Mouse (Mus musculus) induced T-regulatory cell, adult 2 months (primary cell): Measurements from ENCODE around the gene Secisbp2.
A peak's percentile ranks its signal among the peaks of the same experiment; 100 is the strongest.
"Not testable (repeated sequence)": the region's sequence is repeated elsewhere in the genome, so short reads cannot be mapped to it uniquely, and the experiment has no call there.

Experiments
- DNase-seq: peaks from one replicate; pipeline ENCODE4 v3.0.0-alpha.2; 2012; ENCODE audit warnings: low read depth

Gene Secisbp2

DNA sequence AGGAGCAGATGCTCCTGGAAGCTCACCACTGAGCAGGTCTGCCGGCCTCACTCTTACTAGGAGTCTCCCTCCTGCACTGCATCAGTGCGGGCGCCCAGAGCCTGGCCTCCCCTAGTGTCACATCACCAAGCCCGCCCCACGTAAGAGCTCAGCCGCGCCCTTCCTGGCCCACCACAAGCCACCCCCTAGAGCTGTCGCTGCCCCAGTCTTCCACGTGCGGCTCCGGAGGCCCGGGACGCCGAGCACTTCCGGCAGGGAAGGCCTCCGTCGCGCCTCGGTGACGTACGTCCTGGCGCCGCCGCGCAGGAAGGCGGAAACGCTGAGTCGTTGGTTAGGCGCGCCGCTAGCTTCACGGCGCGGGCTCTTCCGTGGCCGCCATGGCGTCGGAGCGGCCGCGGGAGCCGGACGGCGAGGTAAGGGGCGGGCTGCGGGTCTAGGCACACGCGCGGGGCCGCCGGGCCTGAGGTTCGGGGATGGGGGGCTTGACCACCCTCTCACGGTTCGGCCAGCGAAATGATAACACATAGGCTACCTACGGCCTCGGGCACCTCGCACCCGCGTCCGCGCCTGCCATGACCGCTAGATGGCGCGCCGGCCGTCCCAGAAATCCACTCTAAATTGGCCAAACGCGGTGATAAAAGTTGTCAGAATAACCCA lies at the start of gene Secisbp2:
Gene Secisbp2, plus strand, starts transcription at position 290 of the 657 bp plus-strand sequence.
- peak; percentile 96 for DNase-seq

DNA sequence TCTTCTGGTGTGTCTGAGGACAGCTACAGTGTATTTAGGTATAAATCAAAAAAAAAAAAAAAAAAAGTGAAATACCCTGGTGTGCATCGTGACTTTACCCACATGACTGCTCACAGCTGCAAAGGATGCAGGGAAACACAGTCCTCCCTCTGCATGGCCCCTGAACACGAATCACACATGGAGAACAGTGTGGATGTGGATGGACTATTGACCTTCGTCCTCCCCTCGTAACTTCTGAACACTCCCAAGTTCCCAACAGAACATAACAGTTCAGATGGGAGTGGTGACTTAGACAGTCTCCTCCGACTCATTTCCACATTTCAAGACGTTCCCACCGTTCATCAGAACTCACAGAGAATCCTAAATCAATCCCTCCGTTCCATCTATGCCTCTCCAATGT lies 48.7 kb upstream of the Secisbp2 start:
- DNase-seq = no peak

DNA sequence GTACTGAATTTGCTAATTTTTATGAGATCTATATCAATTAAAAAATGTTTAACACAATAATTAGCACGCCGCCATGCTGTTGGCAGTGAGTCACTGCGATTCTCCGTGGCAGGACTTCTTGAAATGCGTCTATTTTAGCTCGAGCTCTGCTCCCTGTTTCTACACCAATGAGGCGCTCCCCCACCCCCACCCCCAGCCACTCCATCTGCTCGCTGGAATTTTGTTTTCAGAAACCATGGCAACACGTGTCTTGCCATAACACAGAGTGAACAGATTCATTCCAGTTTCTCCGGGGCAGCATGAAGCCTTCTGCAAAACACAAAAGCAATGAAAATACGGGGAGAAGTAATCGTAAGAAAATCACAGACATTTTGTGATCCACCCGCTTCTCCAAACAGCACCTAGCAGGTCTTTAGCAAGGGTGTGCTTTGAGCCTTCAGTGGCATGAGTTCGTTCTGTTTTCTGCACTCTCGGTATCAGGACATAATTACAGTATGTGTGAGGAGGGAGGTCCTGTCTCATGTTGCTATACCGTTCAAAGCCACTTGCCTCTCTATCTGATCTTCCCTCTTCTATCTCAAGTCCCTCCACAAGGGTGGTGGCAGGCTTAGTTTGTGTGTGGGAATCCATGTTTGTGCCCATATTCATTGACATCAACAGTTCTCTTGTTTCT lies 48.1 kb upstream of the Secisbp2 start:
- DNase-seq = no peak

DNA sequence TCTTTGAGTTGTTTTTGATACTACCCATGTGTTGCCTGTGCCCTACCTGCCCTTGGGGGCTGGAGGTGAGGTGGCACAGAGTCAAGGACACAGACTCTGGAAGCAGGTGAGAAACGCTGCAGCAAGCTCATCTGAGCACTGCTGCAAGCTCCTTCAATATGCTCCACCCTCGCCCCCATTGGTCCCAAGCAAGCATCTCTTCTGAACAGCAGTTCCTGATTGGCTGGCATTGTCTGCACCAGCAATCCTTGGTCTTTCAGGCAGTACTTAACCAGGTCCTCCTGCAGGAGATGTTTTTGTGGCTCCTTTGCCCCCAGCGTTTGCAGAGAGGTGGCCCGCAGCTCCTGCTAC lies 47.6 kb upstream of the Secisbp2 start:
- no peak for DNase-seq

DNA sequence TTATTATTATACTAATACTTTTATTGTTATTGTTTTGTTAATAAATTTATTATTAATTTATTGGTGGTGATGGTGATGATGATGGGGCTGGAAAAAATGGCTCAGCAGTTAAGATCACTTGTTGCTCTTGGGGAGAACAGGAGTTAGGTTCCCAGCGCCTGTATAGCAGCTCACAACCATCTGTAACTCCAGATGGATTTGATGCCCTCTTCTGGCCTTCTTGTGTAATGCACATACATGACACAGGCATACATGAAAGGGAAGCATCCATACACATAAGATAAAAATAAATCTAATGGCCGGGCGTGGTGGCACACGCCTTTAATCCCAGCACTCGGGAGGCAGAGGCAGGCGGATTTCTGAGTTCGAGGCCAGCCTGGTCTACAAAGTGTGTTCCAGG lies 42.3 kb upstream of the Secisbp2 start:
- peak; percentile 31 for DNase-seq

DNA sequence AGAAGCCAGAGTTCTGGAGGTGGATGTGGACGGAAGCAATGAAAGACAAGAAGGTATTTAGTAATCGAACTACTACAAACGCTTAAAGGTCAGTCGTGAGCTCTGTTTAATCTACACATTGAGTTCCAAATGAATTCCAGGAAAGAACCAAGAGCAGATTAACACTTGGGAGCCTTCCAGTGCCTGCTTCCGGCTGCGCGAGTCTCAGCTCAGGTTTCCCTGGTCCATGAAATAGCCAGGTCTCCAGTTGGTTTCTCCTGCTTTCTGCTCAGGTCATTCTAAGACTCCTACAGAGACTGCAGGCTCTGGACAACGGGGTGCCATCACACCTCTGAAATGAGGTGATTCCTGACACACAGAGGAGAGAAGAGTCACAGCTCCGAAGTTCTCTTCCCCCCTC lies 40.4 kb upstream of the Secisbp2 start:
- no peak for DNase-seq

DNA sequence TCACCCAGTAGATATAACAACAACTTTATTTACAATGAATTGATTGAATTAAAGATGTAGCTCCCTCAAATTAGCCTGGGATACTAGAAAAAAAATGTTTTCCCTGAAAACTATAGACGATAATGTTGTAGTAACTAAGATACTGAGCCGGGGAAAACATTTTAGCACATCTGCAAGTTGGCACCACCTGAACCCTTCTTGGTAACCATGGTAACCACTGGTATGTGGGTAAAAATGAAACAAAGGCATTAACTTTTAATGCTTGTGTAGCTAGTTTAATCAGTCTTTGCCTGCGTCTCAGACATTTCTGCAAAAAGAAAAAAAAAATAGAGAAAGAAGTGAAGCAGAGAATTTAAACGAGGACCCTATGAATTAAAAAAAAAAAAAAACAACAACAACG lies 40.0 kb upstream of the Secisbp2 start:
- no peak for DNase-seq

DNA sequence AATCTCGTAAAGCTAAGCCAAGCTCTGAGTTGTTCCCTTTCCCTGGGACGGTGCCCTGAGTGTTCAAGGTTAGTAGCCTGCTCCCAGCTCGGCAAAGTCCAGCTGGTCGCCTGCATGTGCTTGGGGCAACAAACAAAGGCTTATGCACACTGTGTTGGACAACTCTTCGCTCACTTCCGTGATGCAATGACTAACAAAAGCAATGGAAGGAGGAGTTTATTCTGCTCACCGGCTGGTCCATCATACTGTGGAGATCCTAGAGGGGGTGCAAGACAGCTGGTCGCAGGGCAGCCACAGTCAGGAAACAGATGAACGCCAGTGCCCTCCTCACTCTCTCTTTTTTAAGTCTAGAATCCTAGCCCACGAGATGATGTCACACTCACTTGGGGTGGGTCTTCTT lies 35.7 kb upstream of the Secisbp2 start:
- DNase-seq = peak; percentile 41

DNA sequence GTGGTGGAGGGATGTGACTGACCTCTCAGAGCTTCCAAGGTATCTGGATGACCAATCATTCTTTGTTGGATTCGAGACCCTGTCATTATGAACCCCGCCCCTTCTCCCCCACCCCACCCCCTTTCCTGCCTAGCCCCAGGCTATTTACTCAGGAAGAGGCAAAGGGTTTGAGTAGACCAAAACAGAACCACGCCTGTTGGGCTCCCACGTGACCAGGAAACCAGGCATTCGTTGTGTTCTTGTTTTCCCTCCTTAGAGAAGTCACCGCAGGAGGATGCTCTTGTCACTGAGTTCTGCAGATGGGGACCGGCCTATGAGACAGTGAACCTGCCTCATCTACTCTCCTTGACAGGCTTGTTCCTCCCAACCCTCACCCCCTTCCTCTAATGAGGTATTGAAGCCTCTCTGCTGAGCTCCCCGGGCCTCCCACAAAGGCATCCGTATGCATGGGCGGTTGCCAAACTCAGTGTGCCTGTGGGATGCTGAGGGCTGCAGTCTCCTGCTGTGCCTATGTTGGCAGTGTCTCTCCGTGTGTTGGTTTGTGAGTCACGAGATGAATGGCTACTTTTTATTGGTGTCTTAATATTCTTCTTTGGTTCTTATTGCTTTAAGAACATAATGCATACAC lies 35.0 kb upstream of the Secisbp2 start:
- peak; percentile 48 for DNase-seq

DNA sequence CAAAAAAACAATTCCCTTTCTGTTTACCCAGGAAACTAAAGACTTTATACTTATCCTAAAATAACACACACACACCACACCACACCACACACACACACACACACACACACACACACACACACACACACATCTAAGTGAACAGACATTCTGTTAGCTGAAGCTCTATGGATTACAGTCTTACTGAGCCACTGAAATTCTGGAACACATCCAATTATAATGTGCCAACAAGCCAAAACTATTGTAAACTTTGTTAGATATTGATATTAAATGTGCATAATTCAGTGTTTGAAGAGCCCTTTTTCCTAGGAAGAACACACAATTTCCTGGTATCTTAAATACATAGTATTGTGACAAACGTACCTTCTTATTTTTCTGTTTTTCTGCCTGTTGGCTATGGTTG lies 34.2 kb upstream of the Secisbp2 start:
- no peak for DNase-seq

DNA sequence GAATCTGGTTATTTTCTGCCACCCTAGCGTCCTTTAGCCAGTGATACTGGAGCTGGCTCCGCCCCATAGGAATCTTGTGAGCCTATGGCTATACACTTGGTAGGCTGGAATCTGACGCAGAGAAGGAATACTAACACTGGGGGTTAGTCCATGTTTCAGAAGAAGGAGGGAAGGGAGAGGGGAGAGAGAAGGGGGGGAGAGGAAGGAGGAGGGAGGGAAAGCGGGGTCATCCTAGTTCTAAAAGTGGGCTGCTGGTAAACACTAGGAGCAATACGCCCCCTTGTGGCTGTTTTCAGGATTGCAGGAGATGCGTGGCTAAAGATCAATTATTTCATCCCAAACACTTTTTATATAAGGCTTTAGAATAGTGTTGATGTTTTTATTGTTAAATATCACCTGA lies 33.6 kb upstream of the Secisbp2 start:
- peak; percentile 83 for DNase-seq

DNA sequence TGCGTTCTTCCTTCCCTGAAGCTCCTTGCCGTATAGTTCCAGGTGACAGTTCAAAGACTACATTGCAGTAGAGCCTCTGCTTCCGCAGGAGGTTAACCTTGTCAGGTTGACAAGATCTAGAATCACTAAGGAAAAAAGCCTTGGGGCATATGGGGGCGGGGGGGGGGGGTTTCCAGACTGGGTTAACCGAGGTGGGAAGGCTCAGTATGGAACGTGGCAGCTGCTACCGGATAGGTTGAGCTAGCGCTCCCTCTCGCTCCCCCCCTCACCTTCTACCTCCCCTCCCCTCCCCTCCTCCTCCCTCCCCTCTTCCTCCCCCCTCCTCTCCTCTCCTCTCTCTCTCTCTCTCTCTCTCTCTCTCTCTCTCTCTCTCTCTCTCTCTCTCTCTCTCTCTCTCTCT lies 32.9 kb upstream of the Secisbp2 start:
- DNase-seq = peak; percentile 44

DNA sequence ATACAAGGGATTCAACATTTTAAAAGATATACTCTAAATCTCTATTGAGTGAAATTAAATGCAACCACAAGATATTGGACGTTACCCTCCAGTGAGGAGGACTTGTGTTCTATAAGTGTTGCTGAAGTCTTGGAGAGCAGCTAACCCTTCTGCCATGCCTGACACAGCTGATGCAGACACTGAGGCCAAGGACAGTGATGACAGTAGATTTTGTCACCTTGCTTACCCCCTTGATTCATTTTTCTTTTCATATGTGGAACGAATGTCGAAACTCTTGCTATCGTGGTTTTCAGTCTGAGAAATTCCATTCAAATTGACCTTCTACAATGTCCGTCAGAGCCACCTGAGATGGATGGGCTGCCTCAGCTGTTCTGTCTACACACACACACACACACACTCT lies 28.9 kb upstream of the Secisbp2 start:
- no peak for DNase-seq

DNA sequence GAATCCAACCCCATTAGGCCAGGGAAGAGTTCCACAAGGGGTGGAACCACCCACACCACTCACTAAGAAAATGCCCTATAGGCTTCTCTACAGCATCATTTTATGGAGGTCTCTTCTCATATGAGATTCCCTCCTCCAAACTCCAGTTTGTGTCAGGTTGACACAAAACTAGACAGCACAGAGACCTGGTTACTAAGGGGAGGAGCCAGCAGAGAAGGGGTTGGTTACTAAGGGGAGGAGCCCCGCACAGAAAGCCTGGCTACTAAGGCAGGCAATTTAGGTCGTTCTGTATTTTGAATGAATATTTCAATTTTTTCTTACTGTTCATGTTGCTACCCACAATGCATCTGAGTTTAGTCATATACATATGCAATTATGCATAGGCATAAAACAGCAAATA lies 27.8 kb upstream of the Secisbp2 start:
- no peak for DNase-seq

DNA sequence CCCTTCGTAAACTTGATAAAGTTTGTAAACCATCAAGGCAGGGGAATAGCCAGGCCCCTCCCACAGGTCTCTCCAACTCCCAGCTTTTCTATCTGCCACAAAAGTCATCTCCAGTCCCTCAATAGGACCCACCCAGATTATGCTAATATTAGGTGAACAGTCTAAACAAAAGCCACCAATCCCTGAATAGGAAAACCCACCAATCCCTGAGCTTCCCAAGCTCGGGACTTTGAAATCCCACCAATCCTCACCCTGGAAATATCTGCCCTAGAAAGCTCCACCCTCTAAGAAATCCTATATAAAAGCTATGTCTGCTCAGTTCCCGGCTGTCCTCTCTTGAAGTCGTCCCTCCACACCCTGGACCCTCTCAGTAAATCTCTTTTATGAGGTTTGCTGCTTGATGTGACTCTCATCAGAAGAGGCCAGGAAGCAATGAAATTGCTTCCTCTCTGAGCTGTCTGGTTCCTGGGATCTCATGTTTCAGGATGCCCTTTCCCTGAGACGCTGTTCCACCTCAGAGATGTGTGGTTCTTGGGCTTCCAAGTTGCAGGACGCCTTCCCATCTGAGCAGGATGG lies 23.1 kb upstream of the Secisbp2 start:
- DNase-seq = no peak

DNA sequence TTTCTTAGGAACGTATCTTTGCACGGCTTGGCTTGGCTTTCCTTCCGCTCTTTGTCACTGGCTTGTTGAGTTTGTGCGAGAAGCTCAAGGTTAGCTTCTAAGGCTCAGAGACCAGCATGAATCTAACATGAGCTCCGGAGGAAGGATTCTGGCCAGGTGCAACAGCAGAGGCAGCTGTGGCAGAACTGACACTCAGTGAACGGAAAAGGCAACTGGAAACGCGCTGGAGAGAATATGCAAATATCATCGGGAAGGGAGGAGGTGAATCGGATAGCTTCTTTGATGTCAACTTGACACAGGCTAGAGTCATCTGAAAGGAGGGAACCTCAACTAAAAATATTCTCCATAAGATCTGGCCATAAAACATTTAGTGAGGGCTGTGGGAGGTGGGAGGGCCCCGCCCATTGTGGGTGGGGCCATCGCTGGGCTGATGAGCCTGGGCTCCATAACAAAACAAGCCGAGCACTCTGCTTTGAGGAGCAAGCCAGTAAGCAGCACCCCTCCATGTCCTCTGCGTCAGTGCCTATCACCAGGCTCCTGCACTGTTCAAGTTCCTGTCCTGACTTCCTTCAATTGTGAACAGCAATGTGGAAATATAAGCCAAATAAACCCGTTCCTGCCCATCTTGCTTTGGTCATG lies 20.0 kb upstream of the Secisbp2 start:
- no peak for DNase-seq

DNA sequence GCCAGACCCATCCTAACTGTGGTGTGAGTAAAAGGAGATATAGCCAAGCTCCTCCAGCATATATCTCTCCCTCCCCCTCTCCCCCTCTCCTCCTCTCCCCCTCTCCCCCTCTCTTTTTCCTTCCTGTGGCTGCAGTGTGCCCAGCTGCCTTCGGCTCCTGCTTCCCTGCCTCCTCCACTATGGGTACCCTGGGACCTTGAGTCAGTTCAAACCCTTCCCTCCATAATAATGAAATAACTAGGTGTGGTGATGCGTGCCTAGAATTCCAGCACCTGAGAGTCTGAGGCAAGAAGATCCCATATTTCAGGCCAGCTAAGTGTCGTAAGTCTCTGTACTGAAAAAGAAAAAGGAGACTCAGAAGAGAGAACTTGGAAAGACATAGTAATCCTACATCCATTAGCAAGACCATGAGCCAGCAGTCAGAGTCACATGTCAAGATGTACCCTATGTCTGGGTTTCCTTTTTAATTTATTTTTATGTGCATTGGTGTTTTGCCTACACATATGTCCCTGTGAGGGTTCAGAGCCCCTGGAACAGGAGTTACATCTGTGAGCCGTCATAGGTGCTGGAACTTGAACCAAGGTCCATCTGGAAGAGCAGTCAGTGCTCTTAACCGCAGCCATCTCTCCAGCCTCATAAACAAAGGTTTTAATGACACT lies 18.8 kb upstream of the Secisbp2 start:
- no peak for DNase-seq

DNA sequence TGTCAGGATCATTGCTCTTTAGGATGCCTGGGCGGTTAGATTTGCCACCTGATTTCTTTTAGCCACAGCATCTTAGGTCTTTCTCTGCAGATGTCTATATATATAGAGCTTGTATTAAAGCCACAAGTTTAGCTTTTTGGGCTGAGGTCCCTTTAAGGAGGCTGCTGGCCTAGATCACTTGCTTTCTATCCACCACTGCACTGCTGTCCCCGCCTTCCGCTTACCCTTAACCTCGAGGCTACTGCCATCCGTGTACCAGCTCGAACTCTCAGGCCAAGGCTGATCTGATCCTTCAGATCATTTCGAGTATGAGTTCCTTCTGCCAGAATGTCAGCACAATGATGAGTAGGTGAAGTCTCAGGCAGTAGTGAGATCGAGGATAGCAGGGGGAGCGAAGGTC lies 16.1 kb upstream of the Secisbp2 start:
- not testable (repeated sequence) for DNase-seq

DNA sequence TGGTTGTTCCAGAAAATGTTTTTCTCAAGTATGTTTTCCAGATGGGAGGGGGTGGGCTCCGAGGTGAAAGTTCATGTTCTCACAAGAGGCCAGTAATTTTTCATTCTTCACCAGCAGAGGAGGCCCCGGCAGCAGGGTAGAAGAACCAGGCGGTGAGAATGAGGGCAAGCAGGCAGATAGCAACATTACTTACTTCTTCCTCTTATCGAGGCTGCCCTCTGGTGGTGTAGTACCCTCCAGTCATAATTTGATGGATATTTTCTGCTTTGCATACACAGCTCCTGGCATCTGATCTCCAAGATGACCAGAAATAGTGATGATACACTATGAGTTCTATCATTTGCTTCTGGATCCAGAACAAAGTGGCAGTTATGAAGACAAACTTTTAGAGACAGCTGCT lies 12.5 kb upstream of the Secisbp2 start:
- DNase-seq = peak; percentile 79

DNA sequence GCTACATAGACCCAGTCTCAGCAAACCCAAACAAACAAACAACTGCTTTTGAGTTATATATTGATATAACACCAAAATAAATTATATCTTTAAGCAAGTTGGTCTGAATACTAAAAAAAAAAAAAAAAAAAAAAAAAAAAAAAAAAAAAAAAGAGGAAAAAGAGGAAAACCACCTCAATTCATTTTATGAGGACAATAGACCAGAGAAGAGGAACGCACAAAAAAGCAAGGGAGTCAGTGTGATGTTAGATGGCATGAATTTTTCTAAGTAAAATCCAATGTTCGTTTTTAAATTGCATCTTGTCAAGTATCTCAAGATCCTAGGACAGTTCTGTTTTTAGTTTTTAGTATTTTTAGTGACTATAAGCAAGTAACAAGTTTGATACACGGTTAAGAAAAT lies 10.1 kb upstream of the Secisbp2 start:
- no peak for DNase-seq

DNA sequence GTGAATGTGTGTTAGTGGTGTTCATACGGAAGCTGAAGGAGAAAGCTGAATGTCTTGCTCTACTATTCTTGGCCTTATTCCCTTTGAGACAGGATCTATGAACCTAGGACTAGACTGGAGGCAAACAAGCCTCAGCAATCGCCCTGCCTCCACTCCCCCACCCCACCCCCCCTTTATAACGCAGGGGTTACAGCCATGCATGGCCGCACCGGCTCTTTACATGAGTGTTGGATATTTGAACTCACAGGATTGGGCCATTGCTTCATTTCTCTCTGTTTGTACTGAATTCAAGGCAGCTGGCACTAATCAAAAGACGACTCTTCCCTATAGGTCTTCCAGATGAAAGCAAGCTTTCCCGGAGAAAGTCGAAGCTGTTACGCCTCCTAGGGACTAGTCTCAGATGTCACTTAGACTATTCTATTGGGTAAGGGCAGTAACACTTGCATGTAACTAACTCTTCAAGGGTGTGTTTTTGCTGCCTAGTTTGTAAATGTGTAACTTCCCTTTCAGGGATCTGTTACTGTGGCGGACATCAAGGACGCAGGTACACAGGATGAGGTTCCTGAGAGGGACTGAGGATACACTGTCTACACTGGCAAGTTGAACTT lies 9.2 kb upstream of the Secisbp2 start:
- no peak for DNase-seq
